Mouse (Mus musculus): ENCODE results near the gene Arrdc5.

Gene Arrdc5

DNA sequence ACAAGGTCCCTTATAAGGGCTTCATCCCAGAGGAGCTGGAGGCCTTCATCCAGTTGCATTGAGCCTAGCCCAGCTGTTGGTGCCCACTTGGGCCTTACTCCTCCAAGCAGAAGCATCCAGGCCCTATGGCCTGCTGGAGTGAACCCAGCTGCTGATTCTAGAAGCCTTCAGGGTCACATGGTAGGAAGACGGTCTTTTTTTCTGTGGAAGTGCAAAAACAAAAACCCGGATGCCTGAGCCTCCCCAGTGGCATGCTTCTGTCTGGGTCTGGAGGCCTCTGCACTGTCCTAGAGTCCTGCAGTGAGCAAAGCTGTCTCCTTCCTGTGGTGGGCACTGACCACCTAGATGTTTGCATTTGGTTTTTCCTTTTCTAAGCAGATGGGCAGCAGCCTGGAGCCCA lies 41.3 kb downstream of the Arrdc5 start:
- ChIA-PET CTCF (interaction anchor here in 1 of 4 experiments (1.2 kb wide), 1 partner anchor 23 kb away, joined by 3 read pairs; no protein-coding TSS in a partner anchor), POLR2A (interaction anchor here in 3 of 4 experiments (0.6 to 64.8 kb wide), 8 partner anchors 9 to 773 kb away, joined by 3 to 2494 read pairs (median 4); partner anchors contain the start of genes Plin3 (in 2 of the 3), Arrdc5 (in 1 of the 3), Kdm4b (in 1 of the 3) and Khsrp (in 1 of the 3))

DNA sequence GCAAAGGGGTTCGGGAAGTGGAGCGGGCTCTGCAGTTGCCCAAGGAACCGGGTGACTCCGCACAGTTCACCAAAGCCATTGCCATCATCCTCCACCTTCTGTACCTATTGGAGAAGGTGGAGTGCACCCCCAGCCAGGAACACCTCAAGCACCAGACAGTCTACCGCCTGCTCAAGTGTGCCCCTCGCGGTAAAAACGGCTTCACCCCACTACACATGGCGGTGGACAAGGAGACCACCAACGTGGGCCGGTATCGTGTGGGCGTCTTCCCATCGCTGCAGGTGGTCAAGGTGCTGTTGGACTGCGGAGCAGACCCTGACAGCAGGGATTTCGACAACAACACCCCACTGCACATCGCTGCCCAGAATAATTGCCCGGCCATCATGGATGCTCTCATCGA lies 41.8 kb downstream of the Arrdc5 start:
- ChIA-PET POLR2A (interaction anchor here in 3 of 4 experiments (0.6 to 64.8 kb wide), 7 partner anchors 10 to 773 kb away, joined by 3 to 2494 read pairs (median 4); partner anchors contain the start of genes Plin3 (in 2 of the 3), Arrdc5 (in 1 of the 3), Chaf1a (in 1 of the 3) and Kdm4b (in 1 of the 3)), CTCF (interaction anchor here in 2 of 4 experiments (1.0 to 1.5 kb wide), 3 partner anchors 16 to 127 kb away, joined by 3 to 4 read pairs (median 3); no protein-coding TSS in a partner anchor)

DNA sequence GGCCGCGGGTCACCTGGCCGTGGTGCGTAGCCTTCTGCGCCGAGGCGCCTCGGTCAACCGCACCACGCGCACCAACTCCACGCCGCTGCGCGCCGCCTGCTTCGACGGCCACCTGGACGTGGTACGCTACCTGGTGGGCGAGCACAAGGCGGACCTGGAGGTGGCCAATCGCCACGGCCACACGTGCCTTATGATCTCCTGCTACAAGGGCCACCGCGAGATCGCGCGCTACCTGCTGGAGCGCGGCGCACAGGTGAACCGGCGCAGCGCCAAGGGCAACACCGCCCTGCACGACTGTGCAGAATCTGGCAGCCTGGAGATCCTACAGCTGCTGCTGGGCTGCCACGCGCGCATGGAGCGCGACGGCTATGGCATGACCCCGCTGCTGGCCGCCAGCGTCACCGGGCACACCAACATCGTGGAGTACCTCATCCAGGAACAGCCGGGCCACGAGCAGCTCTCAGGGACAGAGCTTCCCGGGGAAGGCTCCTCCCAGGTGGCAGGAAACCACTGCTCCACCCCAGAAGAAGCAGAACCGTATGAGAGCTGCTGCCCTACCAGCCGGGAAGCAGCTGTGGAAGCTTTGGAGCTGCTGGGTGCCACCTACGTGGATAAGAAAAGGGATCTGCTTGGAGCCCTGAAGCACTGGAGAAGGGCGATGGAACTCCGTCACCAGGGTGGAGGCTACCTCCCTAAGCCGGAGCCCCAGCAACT lies 42.7 kb downstream of the Arrdc5 start:
- CTCF ChIA-PET = interaction anchor here in 1 of 4 experiments (1.0 to 1.5 kb wide), 3 partner anchors 16 to 126 kb away, joined by 3 to 6 read pairs (median 4); partner anchors contain the start of gene Ticam1
- POLR2A ChIA-PET = interaction anchor here (0.5 to 64.8 kb wide), 12 partner anchors 9 to 217 kb away, joined by 3 to 2494 read pairs (median 9); partner anchors contain the start of genes Dpp9 (in 2 of the 4), Plin3 (in 2 of the 4), Arrdc5 (in 1 of the 4) and Chaf1a (in 1 of the 4)

DNA sequence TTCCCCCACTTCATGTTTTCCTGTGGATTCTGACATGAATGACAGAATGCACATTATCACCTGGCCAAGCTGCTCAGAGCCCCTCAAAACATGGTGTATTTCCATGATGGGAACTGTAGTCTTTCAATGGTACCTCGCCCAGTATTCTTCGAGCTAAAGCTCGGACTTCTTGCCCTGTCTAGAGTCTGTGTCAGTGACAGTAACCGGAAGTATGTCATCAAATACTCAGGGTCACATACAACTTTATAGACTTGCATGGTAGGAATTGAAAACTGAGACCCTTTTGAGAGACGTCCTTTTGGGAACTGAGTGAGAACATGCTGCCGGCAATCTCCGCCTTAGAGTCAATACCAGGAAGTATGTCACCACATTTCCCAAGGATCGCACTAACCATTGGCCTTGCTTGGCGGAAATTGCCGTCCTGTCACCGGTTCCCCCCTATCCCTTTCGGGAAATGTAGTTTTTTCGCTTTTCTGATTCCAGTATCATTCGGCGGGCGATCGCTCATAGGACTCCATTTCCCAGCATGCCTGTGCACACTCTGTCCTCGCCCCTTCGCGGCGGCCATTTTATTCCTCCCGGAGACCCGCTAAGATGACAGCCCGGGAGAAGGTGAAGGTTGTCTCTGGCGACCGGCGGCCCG lies 43.7 kb downstream of the Arrdc5 start, which contains the start of gene Fem1a:
Fem1a (plus strand) TSS at position 572 of the 643 bp plus-strand sequence.
- ChIA-PET CTCF (interaction anchor here (0.6 to 3.2 kb wide), 91 partner anchors 8 to 554 kb away, joined by 3 to 46 read pairs (median 4); partner anchors contain the start of genes Dpp9 (in 3 of the 4), Ticam1 (in 2 of the 4), Catsperd (in 1 of the 4) and Hdgfl2 (in 1 of the 4)), POLR2A (interaction anchor here (0.6 to 64.8 kb wide), 58 partner anchors 8 to 417 kb away, joined by 3 to 2494 read pairs (median 4); partner anchors contain the start of genes Dpp9 (in 4 of the 4), Arrdc5 (in 2 of the 4), Kdm4b (in 2 of the 4) and Ticam1 (in 2 of the 4))

DNA sequence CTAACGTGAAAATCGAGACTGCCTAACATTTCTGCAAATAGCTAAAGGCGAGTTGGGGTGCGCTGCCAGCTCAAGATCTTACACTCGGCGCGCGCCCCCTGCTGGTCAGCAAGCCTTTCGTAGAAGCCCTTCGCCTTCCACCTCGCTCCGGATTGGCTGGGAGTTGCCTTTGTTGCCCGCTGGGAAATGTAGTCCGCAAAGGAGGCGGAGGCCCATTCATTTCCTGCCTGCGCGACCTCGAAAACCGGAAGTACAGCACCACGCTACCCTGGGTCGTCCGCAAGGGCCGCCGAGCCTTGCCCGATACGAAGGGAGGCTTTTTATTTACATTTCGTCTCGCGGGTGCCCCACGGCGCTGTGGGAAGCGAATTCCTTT lies 44.2 kb downstream of the Arrdc5 start:
- ChIA-PET CTCF (interaction anchor here (0.6 to 3.2 kb wide), 114 partner anchors 8 to 553 kb away, joined by 3 to 46 read pairs (median 4); partner anchors contain the start of genes Dpp9 (in 3 of the 4), Ticam1 (in 3 of the 4), Catsperd (in 1 of the 4) and Hdgfl2 (in 1 of the 4)), POLR2A (interaction anchor here (0.6 to 64.8 kb wide), 71 partner anchors 8 to 741 kb away, joined by 3 to 2494 read pairs (median 4); partner anchors contain the start of genes Dpp9 (in 4 of the 4), Arrdc5 (in 2 of the 4), Kdm4b (in 2 of the 4) and Ranbp3 (in 2 of the 4))

DNA sequence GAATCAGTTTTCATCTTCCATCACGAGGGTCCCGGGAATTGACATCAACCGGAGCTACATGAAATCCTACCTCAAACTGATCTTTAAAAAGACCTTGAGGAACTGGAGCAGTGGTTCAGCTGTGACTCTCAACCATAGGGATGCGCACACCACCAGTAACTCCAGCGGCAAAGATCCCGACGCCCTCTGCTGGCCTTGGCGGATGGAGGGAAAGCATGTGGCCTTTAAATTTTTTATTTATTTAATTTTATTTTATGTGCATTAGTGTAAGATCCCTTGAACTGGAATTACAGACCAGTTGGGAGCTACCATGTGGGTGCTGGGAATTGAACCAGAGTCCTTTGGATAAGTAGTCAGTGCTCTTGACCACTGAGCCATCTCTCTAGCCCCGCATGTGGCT lies 44.7 kb downstream of the Arrdc5 start:
- ChIA-PET CTCF (interaction anchor here (0.6 to 3.2 kb wide), 115 partner anchors 9 to 553 kb away, joined by 3 to 46 read pairs (median 4); partner anchors contain the start of genes Dpp9 (in 3 of the 4), Ticam1 (in 3 of the 4), Catsperd (in 1 of the 4) and Hdgfl2 (in 1 of the 4)), POLR2A (interaction anchor here (0.6 to 64.8 kb wide), 73 partner anchors 8 to 741 kb away, joined by 3 to 2494 read pairs (median 4); partner anchors contain the start of genes Dpp9 (in 4 of the 4), Arrdc5 (in 2 of the 4), Kdm4b (in 2 of the 4) and Ranbp3 (in 2 of the 4))

DNA sequence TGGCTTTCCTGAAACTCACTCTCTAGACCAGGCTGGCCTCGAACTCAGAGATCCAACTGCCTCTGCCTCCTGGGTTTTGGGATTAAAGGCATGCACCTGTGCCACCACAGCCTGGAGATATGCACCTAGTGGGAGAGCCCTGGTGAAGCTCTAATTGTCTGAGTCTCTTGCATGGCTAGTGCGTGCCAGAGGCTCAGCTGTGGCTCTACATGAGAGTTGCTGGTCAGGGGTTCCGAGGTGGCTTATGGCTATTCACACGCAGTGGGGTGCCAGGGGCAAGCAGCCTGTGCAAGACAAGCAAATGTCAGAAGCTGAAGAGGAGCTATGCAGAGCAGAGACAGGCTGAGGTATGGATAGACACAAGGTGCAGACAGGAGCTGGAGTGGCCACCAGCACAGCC lies 45.4 kb downstream of the Arrdc5 start:
- CTCF ChIA-PET = interaction anchor here in 3 of 4 experiments (0.6 to 3.2 kb wide), 58 partner anchors 8 to 542 kb away, joined by 3 to 46 read pairs (median 5); partner anchors contain the start of genes Dpp9 (in 2 of the 3), Hdgfl2 (in 1 of the 3), Kdm4b (in 1 of the 3) and Plin3 (in 1 of the 3)

DNA sequence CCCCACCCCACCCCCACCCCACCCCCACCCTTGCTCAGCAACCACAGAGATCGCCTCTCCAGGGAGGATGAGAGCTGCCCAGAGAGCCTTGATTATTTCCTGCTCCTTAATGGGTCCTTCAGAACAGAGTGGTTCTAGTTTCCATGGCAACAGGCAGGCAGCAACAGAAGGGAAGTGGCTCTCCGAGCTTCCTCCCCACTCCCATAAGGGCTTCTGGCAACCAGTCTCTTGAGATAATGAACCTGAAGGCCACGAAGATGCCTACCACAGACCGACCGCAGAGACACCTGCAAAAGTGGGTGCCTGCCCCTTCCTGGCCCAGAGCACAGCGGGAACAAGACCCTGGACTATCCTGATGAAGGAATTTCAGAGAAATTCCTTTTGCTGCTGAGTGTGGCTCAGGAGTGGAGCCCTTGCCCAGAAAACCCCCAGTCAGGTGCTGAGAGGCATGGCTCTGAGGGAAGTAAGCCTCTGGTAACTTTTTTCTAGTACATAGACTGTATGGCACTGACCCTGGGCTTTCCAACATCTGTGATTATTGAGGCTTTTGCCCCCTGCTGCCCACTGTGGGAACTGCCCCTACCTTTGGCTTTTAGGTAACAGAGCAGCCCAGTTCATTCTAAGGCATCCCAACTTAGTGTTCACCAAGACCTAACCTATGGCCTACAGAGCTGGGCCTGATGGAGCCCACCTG lies 48.8 kb downstream of the Arrdc5 start:
- POLR2A ChIA-PET = interaction anchor here in 3 of 4 experiments (0.6 to 1.9 kb wide), 19 partner anchors 10 to 229 kb away, joined by 3 to 9 read pairs (median 3); partner anchors contain the start of gene Dpp9 (in 2 of the 3)

More for the DNA sequence above, 45.4 kb downstream of the Arrdc5 start:
- POLR2A ChIA-PET = interaction anchor here in 3 of 4 experiments (0.6 to 64.8 kb wide), 27 partner anchors 8 to 418 kb away, joined by 3 to 2494 read pairs (median 6); partner anchors contain the start of genes Uhrf1 (in 2 of the 3), Arrdc5 (in 1 of the 3), Chaf1a (in 1 of the 3) and Dpp9 (in 1 of the 3)

DNA sequence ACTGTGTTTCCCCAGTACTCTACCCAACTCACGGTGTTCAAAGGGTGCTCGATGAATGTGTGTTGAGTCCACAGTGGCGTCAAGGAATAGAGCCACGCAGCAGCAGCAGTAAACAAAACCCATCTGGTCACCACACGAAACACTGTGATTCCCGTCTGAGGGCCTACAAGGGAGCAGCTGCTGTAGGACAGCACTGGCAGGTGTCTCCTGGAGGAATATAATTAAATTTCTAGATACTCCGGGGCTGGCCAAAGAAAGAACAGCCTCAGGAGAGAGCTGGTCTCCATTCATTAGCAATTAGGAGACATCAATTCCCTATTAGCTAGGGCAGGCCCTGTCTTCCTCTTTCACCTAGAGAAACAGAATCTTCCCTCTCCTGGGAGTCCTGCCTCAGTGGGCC lies 54.5 kb downstream of the Arrdc5 start:
- POLR2A ChIA-PET = interaction anchor here in 1 of 4 experiments (0.6 to 1.5 kb wide), 4 partner anchors 10 to 588 kb away, joined by 3 to 4 read pairs (median 3); partner anchors contain the start of gene Hdgfl2
- CTCF ChIA-PET = interaction anchor here in 2 of 4 experiments (0.6 to 1.1 kb wide), 2 partner anchors 9 to 175 kb away, joined by 3 to 4 read pairs; no protein-coding TSS in a partner anchor

More for the DNA sequence above, 48.8 kb downstream of the Arrdc5 start:
- CTCF ChIA-PET = interaction anchor here in 3 of 4 experiments (0.7 to 1.9 kb wide), 14 partner anchors 10 to 211 kb away, joined by 3 to 14 read pairs (median 4); partner anchors contain the start of gene Dpp9 (in 1 of the 3)
